Mouse (Mus musculus) gastrocnemius, postnatal 36 days (tissue): ENCODE measurements around the gene Sept12. TPM values are rescaled to one million over a fixed set of nuclear protein-coding genes. Genes with fewer than 3 reads are reported as not detected.
A peak's percentile ranks its signal among the peaks of the same experiment; 100 is the strongest.

ENCODE experiments used
- DNase-seq, 2 experiments: peaks; one replicate each; pipeline ENCODE4 v3.0.0; 2022
- intact Hi-C: fragments of 180-260 bp; cut with DNase I; formaldehyde crosslinking; loops from one replicate; pipeline ENCODE4 v1.15.1; 2025
- total RNA-seq, 2 experiments: library from RNA; stranded (reverse); gene quantifications; 2 replicates each; pipeline ENCODE4 v1.2.3; 2021

The Sept12 gene
- total RNA-seq, 2 experiments from 2014 or later, result not detected

DNA sequence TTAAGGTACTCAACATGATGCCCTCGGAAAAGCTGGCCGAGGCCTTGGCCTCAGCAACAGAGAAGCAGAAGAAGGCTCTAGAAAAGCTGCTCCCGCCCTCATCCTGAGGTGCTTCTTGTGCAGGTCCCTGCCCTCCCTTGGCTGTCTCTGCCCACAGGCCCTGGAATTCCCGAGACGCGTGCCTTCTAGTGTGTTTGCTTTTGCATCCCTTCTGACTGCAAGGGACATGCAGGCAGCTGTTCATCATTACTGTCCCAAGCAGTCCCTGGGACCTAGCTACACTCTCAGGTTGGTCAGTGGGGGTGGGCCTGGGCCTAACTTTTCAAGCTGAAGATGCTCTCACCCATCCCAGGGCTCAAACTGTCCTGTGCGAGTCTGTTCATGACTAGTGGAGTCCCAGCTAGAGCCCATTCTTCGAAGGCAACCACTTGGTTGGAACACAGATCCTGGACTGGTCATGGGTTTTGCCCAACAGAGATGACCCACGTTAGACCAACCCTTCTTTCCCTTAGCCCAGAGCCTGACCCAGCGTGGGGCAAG lies 57.3 kb downstream of the Sept12 start:
- DNase-seq, result no peak
- intact Hi-C loops, result no loop called here

DNA sequence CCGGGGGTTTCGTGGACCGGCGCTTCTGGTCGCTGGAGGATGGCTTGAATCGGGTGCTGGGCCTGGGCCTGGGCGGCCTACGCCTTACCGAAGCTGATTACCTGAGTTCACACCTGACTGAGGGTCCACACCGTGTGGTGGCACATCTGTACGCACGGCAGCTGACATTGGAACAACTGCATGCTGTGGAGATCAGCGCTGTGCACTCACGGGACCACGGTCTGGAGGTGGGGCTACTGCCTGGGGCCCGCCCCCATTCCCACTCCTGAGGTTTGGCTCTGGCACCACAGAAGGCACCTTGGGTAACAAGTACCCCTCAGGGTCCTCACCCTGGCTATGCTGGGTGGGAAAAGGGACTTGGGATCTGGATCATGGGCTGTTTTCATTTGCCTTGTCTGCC lies 58.2 kb downstream of the Sept12 start:
- intact Hi-C loops, result no loop called here
- DNase-seq, result no peak

DNA sequence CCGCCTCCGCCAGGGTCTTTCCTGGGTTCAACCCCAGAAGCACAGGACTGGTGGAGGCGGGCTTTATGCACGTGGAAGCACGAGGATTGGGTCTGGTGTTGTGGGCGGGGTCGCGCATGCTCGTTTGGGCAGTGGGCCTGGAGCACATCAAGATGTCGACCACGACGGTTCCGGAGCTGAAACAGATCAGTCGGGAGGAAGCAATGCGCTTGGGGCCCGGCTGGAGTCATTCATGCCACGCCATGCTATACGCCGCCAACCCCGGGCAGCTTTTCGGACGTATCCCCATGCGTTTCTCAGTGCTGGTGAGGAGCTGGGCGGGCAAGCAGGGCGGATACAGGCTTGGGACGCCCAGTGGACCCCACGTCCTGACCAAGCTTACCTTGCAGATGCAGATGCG lies 58.7 kb downstream of the Sept12 start:
- DNase-seq, result peak; percentile 92 to 96
- intact Hi-C loops, result no loop called here

DNA sequence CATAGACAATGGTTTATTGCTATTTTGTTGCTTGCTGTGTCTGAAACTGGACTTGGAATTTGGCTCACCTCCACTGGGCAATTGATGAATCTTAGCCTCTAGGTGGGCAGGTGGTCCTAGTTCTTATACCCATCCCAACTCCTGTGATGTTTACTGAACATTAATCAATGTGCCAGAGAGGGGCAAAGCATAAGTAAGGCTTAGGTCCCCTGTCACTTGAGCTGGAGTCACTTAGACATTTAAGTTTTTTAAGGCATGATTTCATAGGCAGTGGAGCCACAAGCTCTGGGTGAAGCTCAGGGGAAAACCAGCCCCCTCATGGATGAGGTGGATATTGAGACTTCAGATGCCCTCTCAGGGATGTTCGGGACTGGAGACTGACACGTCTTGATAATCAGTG lies 59.2 kb downstream of the Sept12 start, which contains the start of gene Nudt16l1:
Gene Nudt16l1 (plus strand): TSS at position 301 of the 400 bp plus-strand sequence.
- intact Hi-C loops, result no loop called here

DNA sequence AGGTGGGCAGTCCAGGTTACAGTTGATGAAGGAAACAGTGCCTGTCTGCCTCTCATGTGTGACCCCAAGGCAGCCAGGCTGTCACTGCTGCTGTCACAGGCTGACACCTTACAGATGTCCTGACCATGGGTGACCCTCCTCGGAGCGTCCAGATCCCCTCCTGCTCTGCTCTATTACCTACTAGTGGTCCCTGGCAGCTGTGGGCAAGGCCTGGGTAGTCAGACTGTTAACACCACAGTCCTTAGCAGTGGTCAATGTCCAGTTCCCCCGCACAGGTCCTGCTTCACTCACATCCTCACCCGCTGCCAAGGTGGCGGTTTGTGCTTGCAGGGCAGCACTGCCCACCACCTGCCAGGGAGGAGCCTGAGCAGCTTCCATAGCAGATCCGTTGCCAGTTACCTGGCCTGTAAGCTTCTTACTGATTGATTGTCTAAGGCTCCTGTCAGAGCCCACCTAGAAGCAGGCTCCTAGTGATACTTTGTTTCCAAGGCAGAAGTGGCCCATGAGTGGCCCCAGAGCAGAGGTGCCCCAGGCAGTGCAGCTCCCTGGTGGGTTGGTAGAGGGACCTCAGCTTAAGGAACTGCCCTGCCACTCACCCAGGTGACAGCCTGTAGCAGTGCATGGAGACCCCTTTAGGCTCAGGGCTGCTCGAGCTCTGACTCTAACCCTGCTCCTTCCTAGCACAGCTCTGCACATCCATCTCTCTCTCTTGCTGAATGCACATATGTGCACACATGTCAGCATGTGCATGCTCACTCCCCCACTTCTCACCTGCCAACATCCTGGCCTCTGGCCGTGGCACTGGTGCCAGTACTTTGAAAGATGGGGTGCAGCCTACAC lies 60.1 kb downstream of the Sept12 start:
- intact Hi-C loops, result no loop called here
- DNase-seq, result no peak

More for the DNA sequence above, 59.2 kb downstream of the Sept12 start, which contains the start of gene Nudt16l1:
- no peak for DNase-seq

Other genes with a start within 250 kb of the Sept12 start
- gene Cdip1, start 207.6 kb downstream of the Sept12 start, total RNA-seq, result 10 to 100 TPM; 63.2 to 80.0 TPM
- not detected for gene 4930562C15Rik, start 162.4 kb downstream of the Sept12 start, total RNA-seq
- 10 to 100 TPM; 31.9 to 38.9 TPM for gene Ubald1, start 117.5 kb downstream of the Sept12 start, total RNA-seq
- 10 to 100 TPM; 49.4 to 52.7 TPM for gene Mgrn1, start 111.6 kb downstream of the Sept12 start, total RNA-seq
- gene Nudt16l1, start 59.1 kb downstream of the Sept12 start, total RNA-seq, result 10 to 100 TPM; 12.4 to 12.8 TPM
- gene Anks3, start 33.6 kb downstream of the Sept12 start, total RNA-seq, result 10 to 100 TPM; 12.5 to 13.2 TPM
- not detected for gene Smim22, start 9.4 kb upstream of the Sept12 start, total RNA-seq
- 1 to 10 TPM; 4.8 to 7.0 TPM for gene Rogdi, start 15.7 kb upstream of the Sept12 start, total RNA-seq
- 10 to 100 TPM; 31.5 to 31.9 TPM for gene Glyr1, start 52.0 kb upstream of the Sept12 start, total RNA-seq
- gene Ubn1, start 52.2 kb upstream of the Sept12 start, total RNA-seq, result 10 to 100 TPM; 22.6 to 23.5 TPM
- 1 to 10 TPM; 2.0 to 2.9 TPM for gene Ppl, start 134.6 kb upstream of the Sept12 start, total RNA-seq
- gene Sec14l5, start 149.3 kb upstream of the Sept12 start, total RNA-seq, result 10 to 100 TPM in 1 of 2 experiments, 1 to 10 TPM in 1; 9.5 to 10.3 TPM
- 1 to 10 TPM; 6.5 to 6.7 TPM for gene Nagpa, start 206.2 kb upstream of the Sept12 start, total RNA-seq
- 1 to 10 TPM; 3.7 to 4.5 TPM for gene AU021092, start 224.4 kb upstream of the Sept12 start, total RNA-seq
- gene Alg1, start 235.8 kb upstream of the Sept12 start, total RNA-seq, result 1 to 10 TPM; 8.6 to 9.8 TPM